Mouse (Mus musculus) kidney, adult 2 months (tissue): ENCODE measurements around the gene Nkpd1.

Experiments used
- CTCF ChIP-seq: fragments of 200-500 bp; conservative IDR thresholded peaks from 2 replicates; pipeline ENCODE4 v1.5.1; 2011; ENCODE audit warnings: low read depth, mild to moderate bottlenecking, control low read depth, low read length, moderate library complexity, mixed read lengths; ENCODE audit not compliant: insufficient read depth, insufficient read length
- POLR2A ChIP-seq: fragments of 200-500 bp; IDR thresholded peaks from one replicate; pipeline ENCODE4 v1.6.1; 2011; ENCODE audit warnings: low read depth, low read length, control low read depth

GRCm38 (mm10) chr7:19569647-19570046, 52.0 kb downstream of the Nkpd1 start:
- no peak for TF ChIP-seq POLR2A
- no peak for TF ChIP-seq CTCF
